Mouse (Mus musculus) bone marrow, adult 2 months (tissue): ENCODE data around the gene Mfsd14a.

Experiments used
- CTCF ChIP-seq: fragments of 200-500 bp; IDR thresholded peaks from 2 replicates; pipeline ENCODE4 v1.5.1; 2011; ENCODE audit warnings: low read length, control low read depth; ENCODE audit not compliant: control insufficient read depth, insufficient read depth
- POLR2A ChIP-seq: fragments of 200-500 bp; IDR thresholded peaks from 2 replicates; pipeline ENCODE4 v1.6.1; 2011; ENCODE audit warnings: low read depth, mild to moderate bottlenecking, control low read depth, low read length, borderline replicate concordance; ENCODE audit not compliant: control insufficient read depth

DNA sequence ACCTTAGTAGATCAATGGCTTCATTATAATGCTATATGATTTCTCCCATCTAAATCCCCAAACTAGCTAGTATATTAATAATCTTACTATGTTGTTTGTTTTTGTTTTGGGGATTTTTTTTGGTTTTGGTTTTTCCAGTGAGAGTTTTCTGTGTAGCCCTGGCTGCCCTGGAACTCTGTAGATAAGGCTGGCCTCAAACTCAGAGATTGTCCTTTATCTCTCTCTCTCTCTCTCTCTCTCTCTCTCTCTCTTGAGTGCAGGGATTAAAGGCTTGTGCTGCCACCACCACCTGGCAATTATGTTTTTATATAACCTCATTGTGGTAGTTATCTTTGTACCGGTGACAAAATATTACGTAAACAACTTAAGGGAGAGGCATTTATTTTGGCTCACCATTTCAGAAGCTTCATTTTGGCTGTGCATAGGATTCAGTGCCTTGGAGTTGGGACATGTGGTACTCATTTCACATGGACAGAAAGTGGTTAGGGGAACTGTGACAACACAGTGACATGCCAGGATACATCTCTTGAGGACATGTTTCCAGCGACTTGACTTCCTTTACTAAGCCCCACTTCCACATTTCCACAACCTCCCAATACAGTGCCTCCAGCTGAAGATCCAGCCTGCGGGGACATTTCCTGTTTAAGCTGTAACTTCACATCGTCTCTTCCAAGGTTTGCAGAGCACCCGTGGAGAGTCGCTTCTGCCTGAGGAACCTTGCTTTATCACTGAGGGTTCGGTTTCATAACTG, 47.0 kb downstream of the Mfsd14a start:
- no peak for TF ChIP-seq POLR2A
- no peak for TF ChIP-seq CTCF
